Mouse (Mus musculus) monocyte, adult 5-6 weeks (primary cell): ENCODE measurements around the gene Lrrc1. TPM values are rescaled to one million over a fixed set of nuclear protein-coding genes. Genes with fewer than 3 reads are reported as not detected.

Source experiments
- ATAC-seq: fragments of 153-309, 156-312 bp; replicated peaks from 2 replicates; pipeline ENCODE4 v1.8.0; 2017; ENCODE audit warnings: mild to moderate bottlenecking; ENCODE audit not compliant: low TSS enrichment, insufficient number of reproducible peaks, severe bottlenecking, poor library complexity, low FRiP score
- total RNA-seq: library from RNA; stranded (forward); fragments of 200-1000, 200-491, 200-594 nt; gene quantifications from 3 replicates; pipeline ENCODE4 v1.2.3, GENCODE M21; 2017

The Lrrc1 gene
- total RNA-seq, 1 experiment from 2014 or later: 4.6 TPM

GRCm38 (mm10) chr9:77438836-77439271, 105.8 kb downstream of the Lrrc1 start:
- ATAC-seq: no peak

- no peak for ATAC-seq
Observed at GRCm38 (mm10) chr9:77437131-77437530, 107.5 kb downstream of the Lrrc1 start.

GRCm38 (mm10) chr9:77434965-77435364, 109.7 kb downstream of the Lrrc1 start:
- ATAC-seq: no peak

- ATAC-seq: no peak
Observed at GRCm38 (mm10) chr9:77433476-77433875, 111.2 kb downstream of the Lrrc1 start.

- ATAC-seq: no peak
Observed at GRCm38 (mm10) chr9:77432030-77432429, 112.6 kb downstream of the Lrrc1 start.

DNA sequence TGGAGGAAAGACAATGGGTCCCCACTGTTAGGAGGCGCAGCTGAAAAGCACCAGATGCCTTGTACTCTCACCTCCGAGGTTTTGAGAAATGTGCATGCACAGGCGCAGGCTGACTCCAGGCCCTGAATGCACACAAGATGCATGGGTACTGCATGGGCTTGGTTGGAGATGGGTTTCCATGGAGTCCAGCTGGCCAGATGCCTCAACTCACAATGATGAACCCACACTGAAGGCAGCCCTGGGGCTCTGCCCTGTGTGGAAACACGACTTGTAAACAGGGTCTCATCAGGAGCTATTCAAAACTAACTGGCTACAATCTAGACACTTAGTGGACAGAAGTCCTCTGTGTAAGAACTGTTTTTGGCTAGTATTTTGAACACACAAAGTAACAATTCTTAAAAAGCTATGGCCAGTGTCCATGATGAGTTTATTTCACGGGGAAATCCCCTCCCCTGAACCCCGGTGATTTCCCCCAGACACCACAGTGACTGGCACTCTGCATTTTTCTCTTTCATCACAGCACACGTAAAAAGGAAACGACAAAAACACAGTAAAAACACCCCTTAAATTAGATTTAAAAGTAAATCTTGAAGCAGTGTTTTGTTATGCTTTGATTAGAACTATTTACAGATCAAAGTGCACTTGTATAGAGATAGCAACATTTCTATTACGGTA, 114.1 kb downstream of the Lrrc1 start:
- ATAC-seq: no peak

DNA sequence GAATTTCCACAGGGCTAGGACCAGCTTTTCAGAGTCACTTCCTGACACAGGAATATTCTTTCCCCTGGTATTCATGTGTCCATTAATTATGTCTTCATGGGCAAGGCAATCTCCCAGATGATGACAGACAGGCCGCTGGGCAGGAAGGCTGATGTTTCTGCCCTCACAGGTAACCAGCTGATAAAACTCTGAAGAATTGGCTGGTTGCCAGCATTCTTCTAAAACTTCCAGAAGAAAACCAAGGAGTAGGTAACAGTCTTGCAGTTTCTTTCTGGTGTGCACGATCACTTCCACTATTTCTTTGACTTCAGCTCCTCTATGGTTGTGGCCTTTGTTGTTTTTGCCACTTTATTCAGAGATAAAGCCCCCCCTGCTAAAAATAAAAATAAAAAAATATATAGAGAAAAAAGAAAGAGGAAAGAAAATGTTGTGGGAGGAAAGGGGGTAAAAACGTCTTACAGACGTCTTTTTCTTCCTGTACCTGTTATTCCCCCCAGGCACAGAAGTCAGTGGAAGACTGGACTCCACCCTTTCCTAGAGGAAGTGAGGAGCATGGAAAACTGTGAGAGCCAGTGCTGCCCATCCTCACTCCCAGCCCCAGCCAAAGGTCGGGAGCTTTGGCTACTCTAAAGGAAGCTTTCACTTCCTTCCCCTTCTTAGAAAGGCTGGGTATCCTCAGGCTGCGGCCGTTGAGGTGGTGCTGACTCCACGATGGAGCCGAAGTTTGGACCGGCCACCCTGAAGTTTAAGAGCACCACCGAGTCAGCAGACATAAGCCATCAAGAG, 115.2 kb downstream of the Lrrc1 start:
- no peak for ATAC-seq

DNA sequence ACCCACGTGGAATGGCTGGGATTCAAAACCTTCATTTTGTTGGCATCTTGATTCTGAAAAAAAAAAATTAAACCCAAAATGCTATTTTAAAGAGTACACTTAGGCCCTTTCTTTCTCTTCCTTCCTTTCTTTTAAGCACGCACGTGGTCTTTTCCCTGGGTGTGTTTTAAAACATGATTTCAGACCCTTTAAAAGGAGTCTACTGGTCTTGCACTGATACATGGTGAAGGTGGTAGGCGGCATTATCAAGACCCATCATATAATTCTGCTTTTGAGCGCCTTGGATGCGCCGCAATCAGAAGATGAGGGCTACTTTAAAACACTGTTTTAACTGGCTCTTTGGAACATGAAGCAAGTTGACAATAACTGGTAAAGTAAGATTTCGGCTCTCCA, 115.9 kb downstream of the Lrrc1 start:
- ATAC-seq: no peak

DNA sequence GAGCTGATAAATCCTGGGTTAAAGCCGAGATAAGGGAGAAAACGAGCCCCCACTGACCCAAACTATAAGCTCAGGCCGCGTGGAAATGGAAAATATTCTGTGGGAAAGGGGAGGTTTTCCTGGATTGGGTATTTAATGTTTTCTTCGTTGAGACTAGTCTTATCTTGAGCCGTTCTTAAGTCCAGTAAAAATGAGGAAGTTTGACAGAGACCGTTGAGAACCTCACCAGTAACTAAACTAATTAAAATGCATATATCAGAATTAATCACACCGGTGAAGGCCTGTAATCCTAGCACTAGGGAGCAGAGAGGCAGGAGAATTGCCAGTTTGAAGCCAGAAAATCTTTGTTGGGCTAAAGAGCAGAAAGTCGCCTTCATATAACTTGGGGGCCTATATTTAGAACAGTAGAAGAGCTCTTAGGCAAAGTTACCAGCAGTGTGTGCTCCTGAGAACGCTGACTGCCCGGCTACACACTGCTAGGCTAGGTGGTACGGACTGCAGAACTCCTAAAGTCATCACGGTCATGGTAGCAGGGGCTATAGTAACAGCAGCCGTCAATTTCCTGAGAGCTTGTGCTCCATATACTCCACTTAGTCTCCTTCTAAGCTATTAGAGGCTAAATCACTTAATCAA, 116.4 kb downstream of the Lrrc1 start:
- ATAC-seq: no peak

- ATAC-seq: no peak
Observed at GRCm38 (mm10) chr9:77427292-77428114, 117.2 kb downstream of the Lrrc1 start.

GRCm38 (mm10) chr9:77426110-77426509, 118.6 kb downstream of the Lrrc1 start:
- no peak for ATAC-seq

DNA sequence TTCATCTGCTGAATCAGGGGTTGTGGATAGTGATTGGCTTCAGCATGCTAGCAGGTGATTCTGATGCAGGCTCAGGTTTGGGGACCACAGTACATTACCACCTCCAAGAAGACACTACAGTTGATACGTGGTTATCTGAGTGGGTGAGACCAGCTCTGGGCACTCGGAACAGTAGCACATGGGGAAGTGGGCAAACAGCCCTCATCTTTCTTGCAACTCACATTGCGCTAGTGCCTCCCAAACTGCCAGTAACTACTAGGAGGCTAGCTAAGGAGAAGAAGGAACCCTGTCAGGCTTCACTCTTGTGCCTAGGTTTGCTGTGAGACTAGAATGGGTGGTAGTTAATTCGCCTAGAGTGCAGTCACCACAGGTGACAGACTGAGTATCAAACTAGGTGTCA, 119.1 kb downstream of the Lrrc1 start:
- ATAC-seq: no peak; the same call in 1 of the 2 replicates

DNA sequence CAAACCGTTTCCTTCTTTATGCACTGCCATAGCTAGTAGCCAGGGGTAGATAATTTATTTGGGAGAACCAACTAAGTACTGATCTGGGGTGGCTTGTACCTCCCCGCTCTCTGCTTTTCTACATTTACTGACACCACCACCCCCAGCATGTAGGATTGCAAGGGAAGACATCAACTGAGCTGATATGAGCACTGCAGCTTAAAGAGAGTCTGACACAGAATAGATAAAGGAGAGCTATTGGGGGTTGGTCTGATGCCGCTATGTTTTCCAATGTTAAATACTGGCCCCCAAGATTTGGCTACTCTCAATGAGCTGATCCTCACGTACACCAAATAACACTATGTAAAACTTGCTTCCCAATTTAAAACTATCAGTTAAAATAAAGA, 124.5 kb downstream of the Lrrc1 start:
- no peak for ATAC-seq

DNA sequence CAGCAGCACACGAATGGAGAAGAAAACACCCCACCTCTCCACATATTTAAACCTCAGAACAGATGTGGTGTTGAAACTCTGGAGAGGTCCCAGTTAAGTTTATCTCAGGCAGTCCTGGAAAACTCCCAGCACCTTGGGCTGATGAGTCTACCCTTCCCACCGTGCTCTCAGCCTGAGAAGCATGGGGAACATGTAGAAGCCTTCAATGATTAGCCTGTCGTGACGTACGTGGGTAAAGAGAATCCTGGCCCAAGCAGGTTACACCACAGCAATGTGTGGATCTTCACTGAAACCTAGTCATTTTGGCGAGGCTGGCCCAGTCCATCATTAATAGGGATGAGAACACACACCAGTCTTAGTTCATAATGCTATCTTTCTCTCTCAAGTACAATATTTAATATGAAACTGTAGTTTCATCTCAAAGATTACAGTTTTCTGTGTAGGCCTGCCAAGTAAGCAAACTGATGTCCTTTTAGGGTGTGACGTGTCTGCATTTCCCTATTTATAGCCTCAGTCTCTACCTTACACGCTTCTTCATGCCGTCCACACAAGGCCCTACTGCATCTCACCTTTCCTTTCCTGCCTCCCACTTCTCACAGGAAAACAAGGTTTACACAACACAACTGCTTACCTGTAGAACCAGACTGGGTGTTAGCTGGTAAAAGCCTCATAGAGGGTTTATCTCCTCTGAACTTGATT, 125.0 kb downstream of the Lrrc1 start:
- no peak for ATAC-seq

- ATAC-seq: no peak
Observed at GRCm38 (mm10) chr9:77418800-77419199, 125.9 kb downstream of the Lrrc1 start.

DNA sequence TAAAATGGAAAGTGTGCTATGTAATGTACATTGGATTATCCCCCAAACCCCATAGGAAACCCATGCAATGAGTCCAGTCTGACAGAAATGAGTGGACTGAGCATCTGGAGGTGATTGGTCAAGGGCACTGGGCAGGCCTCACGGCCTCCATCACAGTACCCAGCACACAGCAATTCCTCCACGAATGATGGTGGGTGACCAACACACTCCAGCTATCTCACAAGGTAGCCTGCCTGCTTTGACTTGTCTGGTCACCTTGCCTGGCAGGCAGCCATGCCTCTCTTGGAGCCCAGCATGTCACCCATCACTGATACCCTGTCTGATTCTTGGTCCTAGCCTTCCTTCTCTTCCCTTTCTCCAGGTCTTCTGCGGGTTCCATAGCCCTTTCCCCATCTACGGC, 128.2 kb downstream of the Lrrc1 start:
- ATAC-seq: no peak

DNA sequence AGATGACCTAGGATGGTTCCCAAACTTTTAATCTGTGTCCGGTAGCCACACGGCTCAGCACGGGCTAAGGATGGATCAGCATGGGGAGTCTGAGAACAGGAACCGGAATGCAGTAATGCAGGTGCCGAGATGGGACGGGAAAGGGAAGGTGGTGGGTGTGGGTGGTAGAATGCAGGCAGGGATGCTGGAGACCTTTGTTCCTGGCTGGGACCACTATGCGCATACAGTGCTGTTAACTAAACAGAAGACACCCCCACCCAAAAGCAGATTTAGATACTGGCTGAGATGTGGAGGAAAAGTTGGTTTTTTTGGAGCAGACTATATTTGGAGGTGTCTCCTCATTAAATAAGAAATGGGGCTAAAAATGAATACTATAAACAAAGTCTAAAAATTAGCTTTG, 128.7 kb downstream of the Lrrc1 start:
- ATAC-seq: no peak

GRCm38 (mm10) chr9:77411830-77412425, 132.7 kb downstream of the Lrrc1 start:
- no peak for ATAC-seq
